Mouse (Mus musculus): ENCODE data around the gene Olfr1155.

Olfr1155 gene

GRCm38 (mm10) chr2:87945037-87945436 lies at the start of gene Olfr1155:
Gene Olfr1155 (minus strand): TSS chr2:87945137.
- DNase-seq, result no peak

- DNase-seq, result no peak
Measured at GRCm38 (mm10) chr2:87989813-87990212, 44.9 kb upstream of the Olfr1155 start, which contains the start of gene Olfr1158. Gene Olfr1158 (plus strand): TSS chr2:87990113.

- no peak for DNase-seq
Measured at GRCm38 (mm10) chr2:87974563-87974962, 29.6 kb upstream of the Olfr1155 start, which contains the start of gene Olfr74. Gene Olfr74 (minus strand): TSS chr2:87974663.

DNA sequence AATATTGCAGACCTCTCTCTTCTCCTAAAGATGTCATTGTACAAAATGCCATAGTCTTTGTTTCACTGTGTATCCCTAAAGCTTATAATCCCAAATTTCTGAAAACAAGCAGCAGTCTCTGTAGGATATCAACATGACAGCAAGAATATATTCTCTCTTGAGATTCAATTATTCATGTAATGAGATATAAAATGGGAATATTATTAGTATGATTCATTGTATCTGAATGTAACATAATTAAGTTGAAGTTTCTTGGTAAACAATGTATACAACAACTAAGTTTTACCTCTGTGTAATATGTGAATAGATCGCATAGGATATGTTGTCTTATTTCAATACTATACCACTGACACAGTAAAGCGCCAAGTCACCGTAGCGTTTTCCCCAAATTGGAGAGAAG lies 23.3 kb upstream of the Olfr1155 start, which contains the start of gene Olfr1157:
Olfr1157 (minus strand) TSS at position 101 of the 400 bp plus-strand sequence.
- no peak for DNase-seq

DNA sequence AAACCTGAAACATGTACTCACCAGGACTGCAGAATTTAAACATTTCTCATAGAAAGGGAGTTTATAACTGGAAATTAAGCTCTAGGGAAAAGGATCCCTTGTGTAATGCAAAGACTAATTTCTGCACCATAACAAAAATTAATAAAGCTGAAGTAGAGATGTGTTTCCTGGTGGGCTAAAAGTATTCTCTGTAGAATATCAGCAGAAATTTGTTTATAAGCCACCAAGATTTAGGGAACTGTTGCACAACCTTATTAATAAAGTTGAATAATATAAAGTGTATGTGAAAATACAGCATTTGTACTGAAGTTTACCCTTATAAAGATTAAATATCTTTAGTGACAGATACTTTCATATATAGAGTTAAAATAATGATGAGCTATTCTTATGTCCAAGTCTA lies 8.1 kb upstream of the Olfr1155 start, which contains the start of gene Olfr1156:
Olfr1156 (minus strand) TSS at position 101 of the 400 bp plus-strand sequence.
- no peak for DNase-seq

GRCm38 (mm10) chr2:87905066-87905465 lies 39.9 kb downstream of the Olfr1155 start, which contains the start of gene Olfr1154:
Gene Olfr1154 (minus strand): TSS chr2:87905166.
- no peak for DNase-seq

DNA sequence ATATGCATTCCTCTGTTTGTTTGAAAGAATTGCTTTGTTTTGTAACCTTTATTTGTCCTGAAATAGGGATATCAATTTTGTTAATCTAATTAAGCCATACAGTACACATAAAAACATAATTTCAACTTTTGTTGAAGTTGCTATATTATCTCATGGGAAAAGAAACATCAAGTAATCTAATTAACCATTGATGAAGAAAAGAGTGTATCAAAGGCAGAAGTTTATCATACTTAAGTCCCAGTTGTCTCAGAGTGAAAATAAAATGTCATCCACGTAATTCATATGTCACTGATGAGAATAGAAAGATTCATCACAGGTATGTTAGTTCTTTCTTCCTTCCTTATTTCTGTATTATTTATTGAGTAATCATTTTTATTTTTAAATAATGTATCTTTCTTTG lies 50.3 kb downstream of the Olfr1155 start, which contains the start of gene Olfr1153:
Olfr1153 (plus strand) TSS at position 301 of the 400 bp plus-strand sequence.
- no peak for DNase-seq

All from cerebellum, postnatal 36 days (tissue).